Mouse (Mus musculus): ENCODE data around the gene Trap1a.
"Not testable (repeated sequence)": the region's sequence is repeated elsewhere in the genome, so short reads cannot be mapped to it uniquely, and the experiment has no call there.

Trap1a gene

GRCm38 (mm10) chrX:139333263-139333994, at the start of gene Trap1a:
Trap1a (plus strand) TSS chrX:139333683.
- no peak for DNase-seq (ENCODE audit: low read depth)

GRCm38 (mm10) chrX:139293114-139293513, 40.4 kb upstream of the Trap1a start:
- DNase-seq (ENCODE audit: low read depth) = no peak

GRCm38 (mm10) chrX:139295325-139295724, 38.2 kb upstream of the Trap1a start:
- no peak for DNase-seq (ENCODE audit: low read depth)

- DNase-seq (ENCODE audit: low read depth) = not testable (repeated sequence)
Observed at GRCm38 (mm10) chrX:139317356-139317755, 16.1 kb upstream of the Trap1a start.

GRCm38 (mm10) chrX:139332583-139332982, 900 bp upstream of the Trap1a start:
- no peak for DNase-seq (ENCODE audit: low read depth)

- DNase-seq (ENCODE audit: low read depth) = no peak
Observed at GRCm38 (mm10) chrX:139334504-139335418, 1.3 kb downstream of the Trap1a start.

- DNase-seq (ENCODE audit: low read depth) = no peak
Observed at GRCm38 (mm10) chrX:139335419-139336074, 2.1 kb downstream of the Trap1a start.

GRCm38 (mm10) chrX:139339553-139339952, 6.1 kb downstream of the Trap1a start:
- DNase-seq (ENCODE audit: low read depth) = no peak

GRCm38 (mm10) chrX:139341185-139341584, 7.7 kb downstream of the Trap1a start:
- DNase-seq (ENCODE audit: low read depth) = no peak

- DNase-seq (ENCODE audit: low read depth) = no peak
Observed at GRCm38 (mm10) chrX:139352192-139352772, 18.8 kb downstream of the Trap1a start.

GRCm38 (mm10) chrX:139357639-139358260, 24.3 kb downstream of the Trap1a start:
- DNase-seq (ENCODE audit: low read depth) = no peak

- no peak for DNase-seq (ENCODE audit: low read depth)
Observed at GRCm38 (mm10) chrX:139358361-139358760, 24.9 kb downstream of the Trap1a start.

GRCm38 (mm10) chrX:139366837-139367528, 33.5 kb downstream of the Trap1a start:
- no peak for DNase-seq (ENCODE audit: low read depth)

GRCm38 (mm10) chrX:139367529-139367908, 34.0 kb downstream of the Trap1a start:
- no peak for DNase-seq (ENCODE audit: low read depth)

- DNase-seq (ENCODE audit: low read depth) = no peak
Observed at GRCm38 (mm10) chrX:139369122-139369521, 35.6 kb downstream of the Trap1a start.

- DNase-seq (ENCODE audit: low read depth) = no peak
Observed at GRCm38 (mm10) chrX:139372665-139373064, 39.2 kb downstream of the Trap1a start.

All from c-Kit-positive CD71-positive TER-119-negative erythroid progenitor cells, embryonic 14.5 days (primary cell).